Mouse (Mus musculus) cerebellum, adult 2 months (tissue): Measurements from ENCODE around the gene Has3.
"Not testable (repeated sequence)": the region's sequence is repeated elsewhere in the genome, so short reads cannot be mapped to it uniquely, and the experiment has no call there.

Experiments used
- CTCF ChIP-seq: fragments of 200-500 bp; IDR thresholded peaks from 2 replicates; pipeline ENCODE4 v1.5.1; 2011; ENCODE audit warnings: low read depth, mild to moderate bottlenecking, control low read depth, low read length, moderate library complexity, borderline replicate concordance; ENCODE audit not compliant: insufficient read depth
- POLR2A ChIP-seq: fragments of 200-500 bp; IDR thresholded peaks from 2 replicates; pipeline ENCODE4 v1.6.1; 2011; ENCODE audit warnings: low read length, control low read depth, borderline replicate concordance; ENCODE audit not compliant: insufficient read depth

DNA sequence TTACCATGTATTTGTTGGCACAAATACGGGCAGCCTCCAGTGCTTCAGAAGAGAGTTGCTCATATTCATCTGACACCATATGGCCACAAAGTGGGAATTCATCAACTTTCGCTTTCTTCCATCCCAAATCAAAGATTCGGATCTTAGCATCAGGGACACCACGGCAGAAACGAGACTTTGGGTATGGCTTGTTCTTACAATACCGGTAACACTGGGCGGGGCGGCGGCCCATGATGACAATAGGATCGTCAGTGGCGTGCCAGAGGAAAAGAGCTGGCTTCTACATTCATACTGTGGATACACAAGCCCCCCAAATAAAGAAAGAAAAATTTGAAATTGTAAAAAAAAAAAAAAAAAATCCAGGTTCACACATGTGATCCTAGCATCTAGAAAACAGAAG, 58.1 kb downstream of the Has3 start:
- not testable (repeated sequence) for TF ChIP-seq POLR2A, CTCF
